In genomic region chr8:84793791-84794485, GRCm38 (mm10) we compare ENCODE assay signal across 8 mouse cellular contexts. TPM values are rescaled to one million over a fixed set of nuclear protein-coding genes. Genes with fewer than 3 reads are reported as not detected.
A peak's percentile ranks its signal among the peaks of the same experiment; 100 is the strongest.
DNase-seq lines count a peak whose midpoint lies in the region; ATAC-seq lines count a peak whose summit lies in the region.

No protein-coding gene starts in this region.

- H3K9ac ChIP-seq in hindbrain, embryonic 14.5 days: no peak overlapping the region
- H3K9ac ChIP-seq in neural tube, embryonic 13.5 days: peak overlapping the region; percentile 47; the same call in 1 of the 2 replicates

- peak overlapping the region; percentile 65; the same call in 1 of the 2 replicates for H3K27ac ChIP-seq in forebrain, embryonic 10.5 days
- H3K27ac ChIP-seq in hindbrain, embryonic 14.5 days: peak overlapping the region; percentile 88
- peak overlapping the region; percentile 91 for H3K27ac ChIP-seq in neural tube, embryonic 13.5 days (replicated peaks)

- DNase-seq in frontal cortex, postnatal 25 days (ENCODE audit: low spot score in 2 of 2): no peak
- peak; percentile 50 for DNase-seq in 3T3-L1 (ENCODE audit: low read depth, low spot score)
- no peak for DNase-seq in forebrain, embryonic 10.5 days (ENCODE audit: extremely low spot score, low spot score)
- no peak for DNase-seq in hindbrain, embryonic 14.5 days (ENCODE audit: low spot score)
- DNase-seq in adrenal gland, adult 18-20 months (ENCODE audit: low spot score in 2 of 2): no peak

- 54% methylated on average over 13 of the region's 13 CpGs for WGBS in forebrain, embryonic 10.5 days
- WGBS in hindbrain, embryonic 14.5 days: 47% methylated on average over 13 of the region's 13 CpGs
- WGBS in neural tube, embryonic 13.5 days: 43% methylated on average over 13 of the region's 13 CpGs

- H3K27me3 ChIP-seq in forebrain, embryonic 10.5 days (ENCODE audit: poor library complexity, severe bottlenecking): peaks cover 100% of the 10 kb centered on the region
- peaks cover 90% of the 10 kb centered on the region for H3K27me3 ChIP-seq in hindbrain, embryonic 14.5 days (ENCODE audit: control insufficient read depth, insufficient read depth, low read length)
- H3K27me3 ChIP-seq in neural tube, embryonic 13.5 days: peaks cover 100% of the 10 kb centered on the region

- H3K9me3 ChIP-seq in forebrain, embryonic 10.5 days: no peaks in the 10 kb centered on the region
- H3K9me3 ChIP-seq in hindbrain, embryonic 14.5 days (ENCODE audit: control insufficient read depth, low read length): no peaks in the 10 kb centered on the region
- H3K9me3 ChIP-seq in neural tube, embryonic 13.5 days: no peaks in the 10 kb centered on the region

- ATAC-seq in frontal cortex, adult (ENCODE audit: low TSS enrichment): peak; percentile 60
- ATAC-seq in hindbrain, embryonic 14.5 days (ENCODE audit: low FRiP score): peak; percentile 88
- ATAC-seq in neural tube, embryonic 13.5 days (ENCODE audit: low read depth): peak; percentile 89
- ATAC-seq in inflammation-experienced regulatory T-cells, adult 6 months: no peak

- H3K4me3 ChIP-seq in forebrain, embryonic 10.5 days: peak overlapping the region; percentile 5; the same call in 1 of the 2 replicates
- no peak overlapping the region for H3K4me3 ChIP-seq in hindbrain, embryonic 14.5 days (replicated peaks; ENCODE audit: low read length)
- H3K4me3 ChIP-seq in neural tube, embryonic 13.5 days: peak overlapping the region; percentile 1; the same call in 1 of the 2 replicates

- no peaks in the 10 kb centered on the region; the same call in 1 of the 2 replicates for H3K36me3 ChIP-seq in forebrain, embryonic 10.5 days (replicated peaks)
- H3K36me3 ChIP-seq in hindbrain, embryonic 14.5 days (replicated peaks; ENCODE audit: control insufficient read depth, insufficient read depth): peaks cover 6% of the 10 kb centered on the region; the same call in 1 of the 2 replicates
- no peaks in the 10 kb centered on the region for H3K36me3 ChIP-seq in neural tube, embryonic 13.5 days

- H3K4me1 ChIP-seq in forebrain, embryonic 10.5 days: peaks cover 27% of the 10 kb centered on the region
- H3K4me1 ChIP-seq in hindbrain, embryonic 14.5 days (replicated peaks; ENCODE audit: control insufficient read depth, insufficient read depth, low read length): peaks cover 34% of the 10 kb centered on the region
- peaks cover 87% of the 10 kb centered on the region for H3K4me1 ChIP-seq in neural tube, embryonic 13.5 days (replicated peaks)

- H3K4me2 ChIP-seq in hindbrain, embryonic 14.5 days (replicated peaks): peak overlapping the region; percentile 29
- H3K4me2 ChIP-seq in neural tube, embryonic 13.5 days: peak overlapping the region; percentile 37

RNA-seq across cellular contexts. Expression of gene Nfix, which starts 6.2 kb away (rescaled TPM):
- 0.46 and 1.8 TPM in 2 replicates for polyA plus RNA-seq in forebrain, embryonic 10.5 days (2016; fragmentation: Nextera tagmentation; extraction: Ambion mirVana)
- polyA plus RNA-seq in hindbrain, embryonic 14.5 days (2014; fragmentation: Nextera tagmentation; extraction: Ambion mirVana): 78.8 and 82.4 TPM in 2 replicates
- polyA plus RNA-seq in neural tube, embryonic 13.5 days (2015; fragmentation: Nextera tagmentation; extraction: Ambion mirVana): 28.7 and 34.4 TPM in 2 replicates
- 100 to 1,000 TPM in 1 of 2 experiments, 10 to 100 TPM in 1; 92.2 to 127 TPM for total RNA-seq in adrenal gland, adult 18-20 months (2021)
- 1 to 10 TPM in 2 of 3 experiments, under 1 TPM in 1; 0.92 to 6.3 (median 3.1) TPM for polyA plus RNA-seq in inflammation-experienced regulatory T-cells, adult 6 months (2017; shearing (Covaris generic))

RNA-seq across cellular contexts. Expression of gene Dand5, which starts 28.7 kb away (rescaled TPM):
- 2.9 and 3.5 TPM in 2 replicates for polyA plus RNA-seq in forebrain, embryonic 10.5 days (2016; fragmentation: Nextera tagmentation; extraction: Ambion mirVana)
- polyA plus RNA-seq in hindbrain, embryonic 14.5 days (2014; fragmentation: Nextera tagmentation; extraction: Ambion mirVana): 13.5 and 14.6 TPM in 2 replicates
- 12.3 and 12.8 TPM in 2 replicates for polyA plus RNA-seq in neural tube, embryonic 13.5 days (2015; fragmentation: Nextera tagmentation; extraction: Ambion mirVana)
- 10 to 100 TPM; 10.6 to 10.8 TPM for total RNA-seq in adrenal gland, adult 18-20 months (2021)
- 1 to 10 TPM; 4.7 to 5.6 (median 5.4) TPM for polyA plus RNA-seq in inflammation-experienced regulatory T-cells, adult 6 months (2017; shearing (Covaris generic))

RNA-seq across cellular contexts. Expression of gene Gadd45gip1, which starts 37.4 kb away (rescaled TPM):
- 49.1 and 49.6 TPM in 2 replicates for polyA plus RNA-seq in forebrain, embryonic 10.5 days (2016; fragmentation: Nextera tagmentation; extraction: Ambion mirVana)
- polyA plus RNA-seq in hindbrain, embryonic 14.5 days (2014; fragmentation: Nextera tagmentation; extraction: Ambion mirVana): 35.0 and 37.4 TPM in 2 replicates
- 35.1 and 39.8 TPM in 2 replicates for polyA plus RNA-seq in neural tube, embryonic 13.5 days (2015; fragmentation: Nextera tagmentation; extraction: Ambion mirVana)
- total RNA-seq in adrenal gland, adult 18-20 months (2021): 10 to 100 TPM; 62.0 to 71.1 TPM
- polyA plus RNA-seq in inflammation-experienced regulatory T-cells, adult 6 months (2017; shearing (Covaris generic)): 10 to 100 TPM; 14.6 to 16.7 (median 16.1) TPM

RNA-seq across cellular contexts. Expression of gene Rad23a, which starts 46.5 kb away (rescaled TPM):
- polyA plus RNA-seq in forebrain, embryonic 10.5 days (2016; fragmentation: Nextera tagmentation; extraction: Ambion mirVana): 130 and 137 TPM in 2 replicates
- 75.7 and 81.1 TPM in 2 replicates for polyA plus RNA-seq in hindbrain, embryonic 14.5 days (2014; fragmentation: Nextera tagmentation; extraction: Ambion mirVana)
- polyA plus RNA-seq in neural tube, embryonic 13.5 days (2015; fragmentation: Nextera tagmentation; extraction: Ambion mirVana): 69.9 and 74.2 TPM in 2 replicates
- 100 to 1,000 TPM; 109 to 113 TPM for total RNA-seq in adrenal gland, adult 18-20 months (2021)
- 100 to 1,000 TPM; 128 to 152 (median 145) TPM for polyA plus RNA-seq in inflammation-experienced regulatory T-cells, adult 6 months (2017; shearing (Covaris generic))

RNA-seq across cellular contexts. Expression of gene Calr, which starts 52.8 kb away (rescaled TPM):
- 735 and 764 TPM in 2 replicates for polyA plus RNA-seq in forebrain, embryonic 10.5 days (2016; fragmentation: Nextera tagmentation; extraction: Ambion mirVana)
- 574 and 709 TPM in 2 replicates for polyA plus RNA-seq in hindbrain, embryonic 14.5 days (2014; fragmentation: Nextera tagmentation; extraction: Ambion mirVana)
- 766 and 971 TPM in 2 replicates for polyA plus RNA-seq in neural tube, embryonic 13.5 days (2015; fragmentation: Nextera tagmentation; extraction: Ambion mirVana)
- total RNA-seq in adrenal gland, adult 18-20 months (2021): 100 to 1,000 TPM; 606 to 686 TPM
- 100 to 1,000 TPM; 278 to 341 (median 290) TPM for polyA plus RNA-seq in inflammation-experienced regulatory T-cells, adult 6 months (2017; shearing (Covaris generic))
